Mouse (Mus musculus): ENCODE measurements around the gene Arhgap15. TPM values are rescaled to one million over a fixed set of nuclear protein-coding genes. Genes with fewer than 3 reads are reported as not detected.

Gene Arhgap15
- polyA plus RNA-seq, 1 experiment, result 2.8 TPM

- DNase-seq (ENCODE audit: low spot score), result no peak
These were observed 556.6 kb downstream of the Arhgap15 start for GRCm38 (mm10) chr2:44304971-44305808.

DNA sequence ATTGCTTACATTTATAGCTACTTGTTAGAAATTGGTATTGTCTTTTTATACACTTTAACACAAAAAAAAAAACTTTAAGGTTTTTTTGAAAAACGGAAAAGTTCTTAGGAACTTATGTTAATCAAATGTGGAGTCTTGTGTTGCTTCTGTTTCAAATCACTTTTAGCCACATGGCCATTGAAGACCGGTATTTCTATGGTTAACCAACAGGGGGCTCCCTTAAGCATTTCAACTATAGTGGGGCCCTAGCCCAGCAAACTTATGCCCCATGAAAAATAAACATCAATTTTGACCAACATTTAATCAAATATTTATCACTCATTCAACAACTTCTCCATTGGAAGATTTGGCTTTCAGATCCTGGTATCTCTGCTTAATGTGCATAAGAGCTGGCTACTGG lies 557.5 kb downstream of the Arhgap15 start:
- no peak for DNase-seq (ENCODE audit: low spot score)

DNA sequence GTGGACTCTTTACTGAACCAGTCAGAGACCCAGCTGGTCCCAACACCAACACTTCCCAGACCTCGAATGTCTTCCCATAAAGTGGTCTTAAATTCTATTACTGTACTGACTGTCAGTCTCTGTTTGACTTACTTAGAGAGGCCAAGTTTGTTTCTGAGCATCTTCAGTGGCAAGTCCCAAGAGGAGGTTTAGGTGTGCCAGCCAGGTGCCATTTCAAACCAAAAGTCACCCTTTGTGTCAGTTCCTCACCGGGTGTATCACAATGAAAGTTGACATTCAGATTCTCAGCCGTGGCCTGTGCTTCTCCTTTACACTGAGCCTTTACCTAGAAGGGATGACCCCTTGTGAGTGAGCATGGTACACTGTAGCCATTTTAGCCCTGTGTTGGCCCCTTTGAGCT lies 560.5 kb downstream of the Arhgap15 start:
- no peak for DNase-seq (ENCODE audit: low spot score)

DNA sequence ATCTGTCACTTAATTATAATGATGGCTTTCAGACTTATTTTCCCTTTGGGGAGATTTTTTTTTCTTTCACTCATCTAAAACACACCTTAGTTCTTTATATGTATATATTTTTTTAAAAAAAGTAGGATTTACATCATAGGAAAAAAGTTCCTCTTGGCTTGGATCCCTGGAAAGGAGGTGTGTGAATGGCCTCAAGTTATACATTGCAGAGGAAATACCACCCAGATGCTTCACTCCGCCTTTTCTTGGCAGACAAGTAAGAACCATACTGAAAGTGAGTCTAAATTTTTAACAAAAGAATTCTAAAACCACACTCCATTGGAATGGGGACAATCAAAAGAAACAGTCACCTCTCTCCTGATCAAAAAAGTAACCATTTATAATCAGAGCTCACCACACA lies 560.9 kb downstream of the Arhgap15 start:
- no peak for DNase-seq (ENCODE audit: low spot score)

GRCm38 (mm10) chr2:44310095-44310748 lies 561.6 kb downstream of the Arhgap15 start:
- no peak for DNase-seq (ENCODE audit: low spot score)

DNA sequence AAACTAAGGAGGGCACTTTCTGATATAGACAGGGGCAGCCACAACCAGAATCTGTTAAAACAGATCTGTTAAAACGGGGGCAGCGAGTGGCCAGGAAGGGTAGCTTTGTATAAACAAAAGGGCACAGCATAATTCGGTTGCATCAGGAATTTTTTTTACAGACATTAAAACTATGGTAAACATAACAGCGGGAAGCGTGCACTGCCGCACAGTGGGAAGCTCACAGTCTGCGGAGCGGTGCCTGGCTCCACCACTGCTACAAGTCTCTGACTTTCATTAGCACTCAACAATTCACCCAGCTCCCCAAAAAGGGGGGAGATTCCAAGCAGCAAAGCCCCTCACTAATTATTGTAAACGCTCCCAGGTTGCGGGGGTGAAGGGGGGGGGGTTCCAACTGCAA lies 562.6 kb downstream of the Arhgap15 start:
- DNase-seq (ENCODE audit: low spot score), result no peak

DNA sequence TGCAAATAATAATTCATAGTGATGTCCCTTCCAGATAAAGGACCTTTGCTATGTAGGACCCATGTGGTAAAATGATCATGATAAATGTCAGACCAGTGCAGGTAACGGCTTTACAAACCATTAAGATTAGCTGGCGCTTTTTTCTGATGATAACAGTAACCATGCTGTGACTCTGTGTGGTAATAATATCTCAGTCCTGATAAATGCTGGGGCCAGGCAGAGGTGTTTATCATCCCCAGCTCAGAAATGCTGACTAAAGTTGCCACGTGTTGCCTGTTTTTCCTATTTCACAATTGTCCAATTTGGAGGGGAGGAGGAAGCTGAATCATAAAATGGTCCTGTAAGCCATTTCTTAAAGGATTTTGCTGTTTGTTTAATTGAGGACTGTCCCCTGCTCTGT lies 564.9 kb downstream of the Arhgap15 start:
- DNase-seq (ENCODE audit: low spot score), result no peak

DNA sequence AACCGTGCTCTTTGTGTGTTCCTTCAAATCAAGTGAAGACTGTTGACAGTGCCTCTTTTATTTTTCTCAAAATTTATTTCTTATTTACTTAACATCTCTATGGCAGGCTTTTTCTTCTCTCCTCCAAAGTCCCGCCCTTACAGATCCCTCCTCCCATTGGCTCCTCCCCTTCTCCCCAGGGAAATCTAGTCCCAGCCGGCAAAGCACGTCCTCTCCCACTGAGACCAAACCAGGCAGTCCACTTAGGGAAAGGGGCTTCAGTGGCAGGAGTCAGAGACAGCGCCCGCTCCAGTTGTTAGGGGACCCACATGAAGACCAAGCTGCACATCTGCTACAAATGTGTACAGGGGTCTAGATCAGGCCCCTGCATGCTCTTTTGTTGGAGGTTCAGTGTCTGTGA lies 569.8 kb downstream of the Arhgap15 start:
- DNase-seq (ENCODE audit: low spot score), result no peak

- DNase-seq (ENCODE audit: low spot score), result no peak
These were observed 570.9 kb downstream of the Arhgap15 start for GRCm38 (mm10) chr2:44319479-44319878.

DNA sequence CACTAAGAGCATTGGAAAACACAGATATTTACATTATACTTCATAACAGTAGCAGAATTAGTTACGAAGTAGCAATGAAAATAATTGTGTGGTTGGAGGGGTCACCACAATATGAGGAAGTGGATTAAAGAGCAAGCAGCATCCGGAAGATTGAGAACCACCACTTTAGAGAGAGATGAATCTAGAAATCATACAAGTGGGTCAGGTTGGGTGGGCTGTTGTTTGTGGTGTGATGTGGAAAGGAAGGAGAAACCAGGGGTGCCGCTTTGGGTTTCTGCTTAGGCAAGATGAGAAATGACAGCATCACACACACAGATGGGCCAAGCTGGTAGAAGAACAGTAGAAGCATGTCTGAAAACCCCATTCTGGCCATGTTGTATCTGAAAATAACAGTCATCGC lies 575.2 kb downstream of the Arhgap15 start:
- DNase-seq (ENCODE audit: low spot score), result no peak

- no peak for DNase-seq (ENCODE audit: low spot score)
These were observed 584.7 kb downstream of the Arhgap15 start for GRCm38 (mm10) chr2:44333295-44333694.

DNA sequence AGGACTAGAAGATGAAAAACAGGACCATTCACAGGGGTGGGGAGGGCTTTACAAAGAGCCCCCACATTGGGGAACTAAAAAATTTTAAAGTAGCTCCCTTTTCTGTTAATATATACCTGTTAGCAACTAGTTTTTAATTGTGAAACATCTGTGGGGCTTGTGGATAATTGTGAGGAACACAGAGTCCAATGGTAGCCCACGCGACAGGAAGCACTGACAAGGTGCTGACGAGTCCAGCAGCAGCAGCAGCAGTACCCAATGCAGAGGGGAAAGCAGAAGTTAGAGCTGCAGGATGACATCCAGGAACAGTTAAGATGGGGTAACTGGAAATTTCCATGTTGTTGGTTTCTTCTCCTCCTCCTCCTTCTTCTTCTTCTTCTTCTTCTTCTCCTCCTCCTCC lies 585.4 kb downstream of the Arhgap15 start:
- DNase-seq (ENCODE audit: low spot score), result no peak

- no peak for DNase-seq (ENCODE audit: low spot score)
These were observed 585.9 kb downstream of the Arhgap15 start for GRCm38 (mm10) chr2:44334517-44334916.

GRCm38 (mm10) chr2:44336720-44337354 lies 588.2 kb downstream of the Arhgap15 start:
- no peak for DNase-seq (ENCODE audit: low spot score)

GRCm38 (mm10) chr2:44338467-44338866 lies 589.8 kb downstream of the Arhgap15 start:
- DNase-seq (ENCODE audit: low spot score), result no peak

GRCm38 (mm10) chr2:44341091-44341571 lies 592.5 kb downstream of the Arhgap15 start:
- DNase-seq (ENCODE audit: low spot score), result no peak

DNA sequence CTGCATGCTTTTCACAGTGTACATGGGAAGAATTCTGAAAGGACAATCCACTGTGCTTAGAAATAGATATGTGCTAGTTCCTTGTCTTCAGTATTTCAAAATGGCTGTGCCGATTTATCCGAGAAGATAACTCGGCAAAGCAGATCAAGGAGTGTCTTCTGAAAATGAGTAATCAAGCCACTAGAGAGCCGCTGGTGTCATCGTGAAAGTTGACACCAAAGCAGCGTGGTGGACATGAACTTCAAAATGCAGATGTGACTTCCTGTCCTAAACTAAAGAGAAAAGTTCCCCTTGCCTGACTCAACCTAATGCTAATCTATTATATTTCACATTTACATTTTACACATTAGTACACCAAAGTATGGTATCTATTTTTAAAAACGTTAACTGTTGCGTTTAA lies 596.2 kb downstream of the Arhgap15 start:
- DNase-seq (ENCODE audit: low spot score), result no peak

DNA sequence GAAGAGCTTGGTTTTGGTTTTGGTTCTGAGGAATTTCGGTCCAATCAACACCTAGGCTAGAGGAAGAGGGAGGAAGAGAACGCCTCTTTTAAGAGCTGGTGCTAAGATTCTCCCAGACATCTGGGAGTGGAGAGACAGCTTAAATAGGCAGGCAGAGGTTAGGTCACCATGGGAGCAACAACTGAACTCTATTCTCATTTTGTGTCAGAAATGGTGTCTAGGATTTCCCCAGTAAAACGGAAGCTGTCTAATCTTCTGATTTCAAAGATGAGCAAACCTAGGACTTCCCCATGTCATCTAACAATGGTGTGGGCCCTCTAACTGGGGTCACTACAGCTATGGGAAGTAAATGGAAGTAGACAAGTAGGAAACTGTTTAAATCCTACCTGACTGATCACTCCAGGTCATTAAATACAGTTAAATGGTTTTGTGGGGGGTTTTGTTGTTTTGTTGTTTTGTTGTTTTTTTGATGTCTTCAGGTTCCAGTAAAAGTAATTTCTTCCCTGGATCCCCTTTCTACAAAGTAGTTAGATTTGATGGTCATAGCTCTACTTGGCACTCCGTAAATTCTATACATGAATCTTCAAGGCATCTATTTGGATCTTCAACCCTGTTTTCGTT lies 596.8 kb downstream of the Arhgap15 start:
- DNase-seq (ENCODE audit: low spot score), result no peak

- DNase-seq (ENCODE audit: low spot score), result no peak
These were observed 597.6 kb downstream of the Arhgap15 start for GRCm38 (mm10) chr2:44346184-44346583.

GRCm38 (mm10) chr2:44347781-44348180 lies 599.2 kb downstream of the Arhgap15 start:
- DNase-seq (ENCODE audit: low spot score), result no peak

GRCm38 (mm10) chr2:44349101-44349500 lies 600.5 kb downstream of the Arhgap15 start:
- no peak for DNase-seq (ENCODE audit: low spot score)

DNA sequence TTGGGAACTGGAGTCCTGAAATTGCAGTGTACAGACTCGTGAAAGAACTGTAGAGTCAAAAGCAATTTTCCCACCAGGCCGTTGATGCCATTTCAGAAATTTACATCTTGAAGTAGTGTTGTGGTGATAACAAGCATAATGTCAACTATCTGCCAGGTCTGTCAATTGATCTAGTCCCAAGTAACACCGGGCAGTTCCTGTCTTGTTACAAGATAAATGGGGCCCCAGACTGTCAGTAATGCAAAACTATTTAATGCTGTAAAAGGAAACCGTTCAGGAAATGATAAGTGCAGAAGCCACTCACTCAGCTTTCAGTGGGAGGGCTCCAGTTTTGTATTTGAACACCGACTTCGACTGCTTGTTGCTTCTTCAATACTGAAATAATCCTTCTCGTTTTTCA lies 604.3 kb downstream of the Arhgap15 start:
- no peak for DNase-seq (ENCODE audit: low spot score)
